Mouse (Mus musculus): ENCODE results near the gene Bglap2. TPM values are rescaled to one million over a fixed set of nuclear protein-coding genes. Genes with fewer than 3 reads are reported as not detected.

Gene Bglap2
- total RNA-seq, 1 experiment from 2014 or later: not detected

Other genes starting within 250 kb of the Bglap2 start
- 94.8 to 111 TPM (median 99.0 TPM) in 3 replicates for gene Mef2d, start 236.3 kb downstream of the Bglap2 start, total RNA-seq (2017)
- not detected in 3 replicates for gene Rhbg, start 124.0 kb downstream of the Bglap2 start, total RNA-seq (2017)
- 0.43 TPM in 1 of 3 replicates, not detected in the others for gene Gm38392, start 91.5 kb downstream of the Bglap2 start, total RNA-seq (2017)
- gene Tsacc, start 81.7 kb downstream of the Bglap2 start, total RNA-seq (2017): 5.1 TPM in 1 of 3 replicates, not detected in the others
- 95.0 to 123 TPM (median 105 TPM) in 3 replicates for gene Cct3, start 81.6 kb downstream of the Bglap2 start, total RNA-seq (2017)
- gene Glmp, start 53.7 kb downstream of the Bglap2 start, total RNA-seq (2017): 12.1 to 34.5 TPM (median 17.5 TPM) in 3 replicates
- gene Tmem79, start 42.6 kb downstream of the Bglap2 start, total RNA-seq (2017): 0.49 to 1.8 TPM in 2 of 3 replicates, not detected in the other
- 40.5 to 64.7 TPM (median 48.7 TPM) in 3 replicates for gene Smg5, start 42.4 kb downstream of the Bglap2 start, total RNA-seq (2017)
- gene Paqr6, start 14.1 kb downstream of the Bglap2 start, total RNA-seq (2017): 1.6 TPM in 1 of 3 replicates, not detected in the others
- gene Bglap3, start 6.0 kb downstream of the Bglap2 start, total RNA-seq (2017): not detected in 3 replicates
- not detected in 3 replicates for gene Bglap, start 5.8 kb upstream of the Bglap2 start, total RNA-seq (2017)
- gene Pmf1, start 31.6 kb upstream of the Bglap2 start, total RNA-seq (2017): 14.2 to 29.8 TPM (median 14.4 TPM) in 3 replicates
- gene Slc25a44, start 46.4 kb upstream of the Bglap2 start, total RNA-seq (2017): 11.4 to 19.2 TPM (median 15.5 TPM) in 3 replicates
- gene Sema4a, start 82.5 kb upstream of the Bglap2 start, total RNA-seq (2017): 41.3 to 161 TPM (median 62.1 TPM) in 3 replicates
- 28.1 to 43.4 TPM (median 40.8 TPM) in 3 replicates for gene Lmna, start 131.3 kb upstream of the Bglap2 start, total RNA-seq (2017)
- 0.19 to 0.39 TPM in 2 of 3 replicates, not detected in the other for gene Mex3a, start 153.7 kb upstream of the Bglap2 start, total RNA-seq (2017)
- 0.97 TPM in 1 of 3 replicates, not detected in the others for gene Rab25, start 169.6 kb upstream of the Bglap2 start, total RNA-seq (2017)
- 61.5 to 63.7 TPM (median 63.2 TPM) in 3 replicates for gene Lamtor2, start 174.4 kb upstream of the Bglap2 start, total RNA-seq (2017)
- 14.7 to 25.7 TPM (median 19.6 TPM) in 3 replicates for gene Ubqln4, start 175.1 kb upstream of the Bglap2 start, total RNA-seq (2017)
- 23.2 to 70.0 TPM (median 35.5 TPM) in 3 replicates for gene Ssr2, start 197.2 kb upstream of the Bglap2 start, total RNA-seq (2017)
- gene Arhgef2, start 227.3 kb upstream of the Bglap2 start, total RNA-seq (2017): 88.9 to 183 TPM (median 90.0 TPM) in 3 replicates